Mouse (Mus musculus) c-Kit-negative CD71-positive TER-119-positive erythroid progenitor cells, embryonic 14.5 days (primary cell): ENCODE data around the gene Vmn1r177.
"Not testable (repeated sequence)": the region's sequence is repeated elsewhere in the genome, so short reads cannot be mapped to it uniquely, and the experiment has no call there.

Experiments used
- DNase-seq: peaks from one replicate; pipeline ENCODE4 v3.0.0-alpha.2; 2013; ENCODE audit warnings: low read depth, low spot score

Gene Vmn1r177

DNA sequence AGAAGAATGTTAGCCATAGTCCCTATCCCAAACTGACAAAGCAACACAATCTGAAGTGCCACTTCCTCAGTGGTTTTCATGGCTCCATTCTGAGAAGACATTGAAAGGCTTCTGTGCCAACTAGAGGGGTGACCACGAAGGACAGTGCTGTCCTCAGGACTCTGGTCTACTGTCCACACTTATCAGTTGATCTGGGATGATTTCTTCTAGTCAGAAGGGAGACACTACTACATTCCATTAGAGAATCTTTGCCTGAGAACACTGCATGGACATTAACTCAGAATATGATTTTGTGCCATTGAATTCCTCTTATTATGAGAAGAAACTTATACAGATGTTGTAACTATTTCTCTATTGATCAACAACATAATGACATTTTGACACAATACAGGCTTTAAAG, at the start of gene Vmn1r177:
Gene Vmn1r177 (minus strand): TSS at position 101 of the 400 bp plus-strand sequence.
- DNase-seq, result not testable (repeated sequence)

GRCm38 (mm10) chr7:23891709-23892108, 25.5 kb upstream of the Vmn1r177 start, which contains the start of gene Vmn1r178:
TSS of gene Vmn1r178 (plus strand) at chr7:23892009.
- DNase-seq, result no peak

DNA sequence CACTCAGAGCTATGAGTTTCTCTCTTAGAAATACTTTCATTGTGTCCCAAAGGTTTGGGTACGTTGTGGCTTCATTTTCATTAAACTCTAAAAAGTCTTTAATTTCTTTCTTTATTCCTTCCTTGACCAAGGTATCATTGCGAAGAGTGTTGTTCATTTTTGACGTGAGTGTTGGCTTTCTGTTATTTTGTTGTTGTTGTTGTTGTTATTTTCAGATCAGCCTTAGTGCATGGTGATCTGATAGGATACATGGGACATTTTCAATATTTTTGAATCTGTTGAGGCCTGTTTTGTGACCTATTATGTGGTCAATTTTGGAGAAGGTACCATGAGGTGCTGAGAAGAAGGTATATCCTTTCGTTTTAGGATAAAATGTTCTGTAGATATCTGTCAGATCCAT, 10.7 kb upstream of the Vmn1r177 start:
- DNase-seq, result not testable (repeated sequence)

DNA sequence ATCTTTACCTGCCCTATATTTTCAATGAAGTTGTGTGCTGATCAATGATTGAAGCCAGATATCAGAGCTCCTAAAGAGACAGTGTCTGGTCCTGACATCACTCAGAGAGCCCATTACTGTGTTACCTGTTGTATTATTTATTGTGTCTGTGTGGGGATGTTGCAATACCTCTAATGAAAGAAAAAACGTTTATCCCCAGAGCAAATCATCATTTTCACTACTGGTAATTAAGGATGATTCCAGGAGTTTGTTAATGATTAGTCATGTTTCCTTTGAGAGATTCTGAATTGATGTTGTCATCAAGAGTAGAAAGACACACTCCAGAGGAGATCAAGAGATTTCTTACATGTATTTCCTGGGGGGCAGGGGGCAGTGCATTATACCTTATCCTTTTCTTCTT, 29.0 kb downstream of the Vmn1r177 start, which contains the start of gene Vmn1r176:
Gene Vmn1r176 (minus strand): TSS at position 101 of the 400 bp plus-strand sequence.
- not testable (repeated sequence) for DNase-seq
